In genomic region chr2:26444946-26445665, GRCm38 (mm10) we compare ENCODE assay signal across 8 mouse cellular contexts. TPM values are rescaled to one million over a fixed set of nuclear protein-coding genes. Genes with fewer than 3 reads are reported as not detected.
DNase-seq lines count a peak whose midpoint lies in the region; ATAC-seq and TF ChIP-seq lines count a peak whose summit lies in the region.

Gene Sec16a, minus strand, starts transcription at chr2:26445216.

- H3K9ac ChIP-seq in lung, postnatal 0 days (replicated peaks; ENCODE audit: low read depth): peak within 1 kb of the TSS; percentile 95

- peak within 1 kb of the TSS; percentile 75 for H3K4me2 ChIP-seq in lung, postnatal 0 days (replicated peaks; ENCODE audit: low read depth, low read length)

- H3K27ac ChIP-seq in hindbrain, embryonic 10.5 days: peak within 1 kb of the TSS; percentile 93
- peak within 1 kb of the TSS; percentile 97 for H3K27ac ChIP-seq in lung, postnatal 0 days (ENCODE audit: low read length)

- H3K4me1 ChIP-seq in hindbrain, embryonic 10.5 days (replicated peaks): peaks cover 54% of the 10 kb centered on the region
- peaks cover 13% of the 10 kb centered on the region for H3K4me1 ChIP-seq in lung, postnatal 0 days (ENCODE audit: insufficient read depth, low read depth, low read length)

- peak within 1 kb of the TSS; percentile 93 for H3K4me3 ChIP-seq in hindbrain, embryonic 10.5 days
- H3K4me3 ChIP-seq in lung, postnatal 0 days (ENCODE audit: low read depth, low read length): peak within 1 kb of the TSS; percentile 97

- DNase-seq in MN1 (ENCODE audit: low spot score): peak; percentile 99
- peak; percentile 100 for DNase-seq in cerebellum, adult 9-10 months
- DNase-seq in hindbrain, embryonic 10.5 days (ENCODE audit: low spot score): peak; percentile 100
- DNase-seq in layer of hippocampus, adult 9-11 months: peak; percentile 100
- peak; percentile 100 for DNase-seq in lung, postnatal 0 days (ENCODE audit: low spot score)
- DNase-seq in ovary, postnatal 14 days (ENCODE audit: low spot score): peak; percentile 99
- DNase-seq in thymus, postnatal 14 days: peak; percentile 100

- H3K27me3 ChIP-seq in hindbrain, embryonic 10.5 days (ENCODE audit: insufficient read depth, poor library complexity, severe bottlenecking): no peaks in the 10 kb centered on the region
- H3K27me3 ChIP-seq in lung, postnatal 0 days (replicated peaks; ENCODE audit: insufficient read depth, low read length): no peaks in the 10 kb centered on the region

- H3K36me3 ChIP-seq in hindbrain, embryonic 10.5 days: peaks cover 17% of the 10 kb centered on the region
- peaks cover 15% of the 10 kb centered on the region; the same call in 1 of the 2 replicates for H3K36me3 ChIP-seq in lung, postnatal 0 days (ENCODE audit: insufficient read depth, low read length)

- peak; percentile 84 for ATAC-seq in frontal cortex, adult (ENCODE audit: low TSS enrichment)
- peak; percentile 90 for ATAC-seq in lung, postnatal 0 days

- no peak for TF ChIP-seq EP300 in lung, postnatal 0 days (IDR thresholded peaks at IDR 0.05)

- no peaks in the 10 kb centered on the region for H3K9me3 ChIP-seq in hindbrain, embryonic 10.5 days
- no peaks in the 10 kb centered on the region for H3K9me3 ChIP-seq in lung, postnatal 0 days (ENCODE audit: low read length)

- TF ChIP-seq CTCF in lung, postnatal 0 days (IDR thresholded peaks at IDR 0.05): peak; percentile 41

- WGBS in hindbrain, embryonic 10.5 days: under 1% methylated on average over 60 of the region's 61 CpGs
- under 1% methylated on average over 53 of the region's 61 CpGs for WGBS in lung, postnatal 0 days

RNA-seq across cellular contexts. Expression of gene Sec16a, which starts in this region (rescaled TPM):
- polyA plus RNA-seq in hindbrain, embryonic 10.5 days (2016; fragmentation: Nextera tagmentation; extraction: Ambion mirVana): 25.2 and 28.9 TPM in 2 replicates
- polyA plus RNA-seq in lung, postnatal 0 days (2015; fragmentation: Nextera tagmentation; extraction: Ambion mirVana): 10.2 and 13.1 TPM in 2 replicates

Comparison
In these comparisons a context has a peak if more than half of its experiments do, and no peak if none do; other contexts are left out.
1. Peak in every context shown above with its lines: DNase-seq, ATAC-seq, H3K4me3 ChIP-seq and H3K27ac ChIP-seq.